Mouse (Mus musculus): Measurements from ENCODE around the gene Mrps22. TPM values are rescaled to one million over a fixed set of nuclear protein-coding genes. Genes with fewer than 3 reads are reported as not detected.
A peak's percentile ranks its signal among the peaks of the same experiment; 100 is the strongest.

Gene Mrps22
- polyA plus RNA-seq, 1 experiment from 2014 or later = 72.3 TPM

DNA sequence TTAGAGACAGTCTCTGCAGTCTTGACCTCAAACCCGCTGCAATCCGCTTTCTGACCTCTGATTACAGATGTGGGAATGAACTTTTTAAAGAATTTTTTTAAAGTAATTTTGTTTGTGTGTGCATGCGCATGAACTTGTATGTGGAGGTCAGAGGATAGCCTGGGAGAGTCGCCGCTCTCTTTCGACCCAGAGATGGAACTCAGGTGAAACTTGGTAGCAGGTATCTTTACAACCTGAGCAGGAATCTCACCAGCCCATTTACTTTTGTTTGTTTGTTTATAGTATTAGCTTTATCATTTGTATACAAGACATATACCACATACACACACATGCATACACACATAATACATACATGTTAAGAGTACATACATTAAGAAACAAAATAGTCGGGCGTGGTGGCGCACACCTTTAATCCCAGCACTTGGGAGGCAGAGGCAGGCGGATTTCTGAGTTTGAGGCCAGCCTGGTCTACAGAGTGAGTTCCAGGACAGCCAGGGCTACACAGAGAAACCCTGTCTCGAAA, 438 bp upstream of the Mrps22 start:
- peak overlapping the region; percentile 42; the same call in 1 of the 2 replicates for H3K9ac ChIP-seq (ENCODE audit: low read length)
- peak overlapping the region; percentile 81 for H3K4me2 ChIP-seq (ENCODE audit: low read depth)
- H3K27ac ChIP-seq (ENCODE audit: low read depth, low read length) = no peak overlapping the region
- no peaks in the 10 kb centered on the region; the same call in 1 of the 2 replicates for H3K4me1 ChIP-seq (ENCODE audit: control insufficient read depth, insufficient read depth, low read length)
- no peaks in the 10 kb centered on the region for H3K9me3 ChIP-seq (ENCODE audit: control insufficient read depth, low read length)
- H3K27me3 ChIP-seq (ENCODE audit: control insufficient read depth, insufficient read depth, low read length) = no peaks in the 10 kb centered on the region
- DNase-seq (ENCODE audit: low spot score) (no peak), ATAC-seq (ENCODE audit: insufficient read depth, low FRiP score, low TSS enrichment) (peak; percentile 49; the same call in 1 of the 2 replicates)
- 57% methylated on average over 11 of the region's 11 CpGs for whole genome bisulfite sequencing
- H3K4me3 ChIP-seq (ENCODE audit: low read depth, low read length) = peak overlapping the region; percentile 68
- H3K36me3 ChIP-seq (ENCODE audit: control insufficient read depth, insufficient read depth, low read length) = peaks cover 4% of the 10 kb centered on the region; the same call in 1 of the 2 replicates

DNA sequence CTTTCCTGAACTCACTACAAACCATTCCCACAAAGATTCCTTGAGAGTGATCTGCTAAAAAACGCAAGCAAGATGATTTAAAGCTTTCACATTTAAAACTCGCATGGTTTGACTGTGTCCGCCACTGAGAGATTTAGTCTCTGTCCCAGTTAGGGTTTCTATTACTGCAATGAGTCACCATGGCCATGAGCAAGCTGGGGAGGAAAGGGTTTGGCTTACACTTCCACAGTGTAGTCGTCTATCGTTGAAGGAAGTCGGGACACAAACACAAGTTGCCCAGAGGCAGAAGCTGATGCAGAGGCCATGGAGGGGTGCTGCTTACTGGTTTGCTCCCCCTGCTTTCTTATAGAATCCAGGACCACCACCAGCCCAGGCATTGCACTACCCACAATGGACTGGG, 1.4 kb downstream of the Mrps22 start:
- H3K27ac ChIP-seq (ENCODE audit: low read depth, low read length) = no peak overlapping the region
- no peaks in the 10 kb centered on the region; the same call in 1 of the 2 replicates for H3K4me1 ChIP-seq (ENCODE audit: control insufficient read depth, insufficient read depth, low read length)
- DNase-seq (ENCODE audit: low spot score) = no peak
- WGBS = 90% methylated on average over 6 of the region's 6 CpGs
- no peaks in the 10 kb centered on the region for H3K27me3 ChIP-seq (ENCODE audit: control insufficient read depth, insufficient read depth, low read length)
- peak overlapping the region; percentile 81 for H3K4me2 ChIP-seq (ENCODE audit: low read depth)
- peaks cover 4% of the 10 kb centered on the region; the same call in 1 of the 2 replicates for H3K36me3 ChIP-seq (ENCODE audit: control insufficient read depth, insufficient read depth, low read length)
- no peak for ATAC-seq (ENCODE audit: insufficient read depth, low FRiP score, low TSS enrichment)
- H3K9me3 ChIP-seq (ENCODE audit: control insufficient read depth, low read length) = no peaks in the 10 kb centered on the region
- no peak overlapping the region for H3K9ac ChIP-seq (ENCODE audit: low read length)
- H3K4me3 ChIP-seq (ENCODE audit: low read depth, low read length) = no peak overlapping the region

DNA sequence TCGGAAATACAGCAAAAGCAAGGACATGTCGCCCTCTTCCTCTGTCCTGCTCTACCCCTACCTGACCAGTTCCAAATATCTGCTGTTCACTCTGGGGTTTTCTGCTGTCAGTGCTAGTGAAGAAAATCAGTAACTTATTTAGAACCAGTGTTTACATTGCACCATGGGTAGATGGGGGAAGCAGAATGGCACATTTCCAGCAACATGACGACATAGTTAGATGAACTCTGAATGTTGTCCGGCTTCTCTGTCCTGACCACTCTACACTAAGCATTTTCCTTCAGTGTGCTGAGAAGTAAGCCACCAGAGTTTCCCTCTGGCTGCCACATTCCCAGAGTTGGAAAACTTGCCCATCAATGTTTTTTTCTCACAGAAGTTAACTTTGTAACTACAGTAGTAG, 17.6 kb downstream of the Mrps22 start:
- ATAC-seq (ENCODE audit: insufficient read depth, low FRiP score, low TSS enrichment) (no peak), DNase-seq (ENCODE audit: low spot score) (no peak)
- H3K9me3 ChIP-seq (ENCODE audit: control insufficient read depth, low read length) = no peaks in the 10 kb centered on the region
- WGBS = 93% methylated on average over 4 of the region's 4 CpGs
- H3K9ac ChIP-seq (ENCODE audit: low read length) = no peak overlapping the region
- no peaks in the 10 kb centered on the region for H3K27me3 ChIP-seq (ENCODE audit: control insufficient read depth, insufficient read depth, low read length)
- no peaks in the 10 kb centered on the region for H3K4me1 ChIP-seq (ENCODE audit: control insufficient read depth, insufficient read depth, low read length)
- H3K4me3 ChIP-seq (ENCODE audit: low read depth, low read length) = no peak overlapping the region
- H3K27ac ChIP-seq (ENCODE audit: low read depth, low read length) = no peak overlapping the region
- H3K4me2 ChIP-seq (ENCODE audit: low read depth) = no peak overlapping the region
- H3K36me3 ChIP-seq (ENCODE audit: control insufficient read depth, insufficient read depth, low read length) = peaks cover 16% of the 10 kb centered on the region; the same call in 1 of the 2 replicates

DNA sequence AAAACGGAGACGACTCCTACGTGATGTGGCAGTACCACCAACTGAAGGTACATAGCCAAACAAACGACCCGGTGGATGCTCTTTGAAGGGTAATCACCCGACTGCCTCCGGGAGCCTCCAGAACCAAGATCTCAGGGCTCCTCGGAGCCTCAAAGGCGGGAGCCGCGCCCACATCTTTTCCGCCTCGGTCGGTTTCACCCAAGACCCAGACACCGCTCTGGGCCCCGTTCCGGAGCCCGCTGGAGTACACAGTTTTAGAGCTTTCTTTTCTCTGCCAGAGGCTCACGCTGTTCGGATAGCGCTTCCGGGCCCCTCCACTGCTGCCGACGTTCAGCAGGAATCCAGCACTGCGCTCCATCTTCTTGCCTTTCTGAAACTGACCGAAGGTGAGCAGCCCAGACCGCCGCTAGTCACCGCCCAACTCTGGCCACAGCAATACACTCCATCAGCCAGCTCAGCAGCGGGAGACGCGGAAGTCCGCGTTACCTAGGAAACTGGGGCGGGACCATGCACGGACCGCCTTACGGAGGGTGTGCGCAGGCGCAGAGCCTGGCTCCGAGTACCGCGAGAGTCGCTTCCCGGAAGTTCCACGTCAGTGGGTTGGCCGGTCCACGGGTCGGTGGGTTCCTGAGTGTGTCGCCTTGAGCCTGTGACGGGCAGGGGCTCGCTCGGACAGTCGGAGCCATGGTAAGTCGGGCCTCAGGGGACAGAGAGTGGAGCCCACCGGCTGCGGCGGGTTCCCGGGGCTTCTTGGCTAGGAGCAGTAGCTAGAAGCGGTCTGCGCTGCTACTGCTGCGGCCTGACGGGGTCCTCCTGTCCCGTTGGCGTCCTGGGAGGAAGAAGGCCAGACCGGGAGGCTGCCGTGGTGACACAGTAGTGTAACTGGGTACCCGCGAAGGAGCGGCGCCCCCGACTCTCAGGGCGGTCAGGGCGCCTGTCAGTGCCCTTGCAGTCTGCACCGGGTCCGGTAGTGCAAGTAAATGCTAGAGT, 38.0 kb downstream of the Mrps22 start, which contains the start of gene Copb2:
Gene Copb2 (plus strand): TSS at position 585 of the 990 bp plus-strand sequence.
- Histone ChIP-seq H3K27me3 (ENCODE audit: control insufficient read depth, insufficient read depth, low read length) (no peaks in the 10 kb centered on the region), H3K4me3 (ENCODE audit: low read depth, low read length) (peak within 1 kb of the TSS; percentile 93), H3K4me2 (ENCODE audit: low read depth) (peak within 1 kb of the TSS; percentile 86), H3K9ac (ENCODE audit: low read length) (peak within 1 kb of the TSS; percentile 90), H3K27ac (ENCODE audit: low read depth, low read length) (peak within 1 kb of the TSS; percentile 74), H3K9me3 (ENCODE audit: control insufficient read depth, low read length) (no peaks in the 10 kb centered on the region), H3K4me1 (ENCODE audit: control insufficient read depth, insufficient read depth, low read length) (peaks cover 10% of the 10 kb centered on the region; the same call in 1 of the 2 replicates), H3K36me3 (ENCODE audit: control insufficient read depth, insufficient read depth, low read length) (peaks cover 1% of the 10 kb centered on the region)
- ATAC-seq (ENCODE audit: insufficient read depth, low FRiP score, low TSS enrichment) = peak; percentile 100
- under 1% methylated on average over 76 of the region's 76 CpGs for WGBS
- peak; percentile 99 for DNase-seq (ENCODE audit: low spot score)

DNA sequence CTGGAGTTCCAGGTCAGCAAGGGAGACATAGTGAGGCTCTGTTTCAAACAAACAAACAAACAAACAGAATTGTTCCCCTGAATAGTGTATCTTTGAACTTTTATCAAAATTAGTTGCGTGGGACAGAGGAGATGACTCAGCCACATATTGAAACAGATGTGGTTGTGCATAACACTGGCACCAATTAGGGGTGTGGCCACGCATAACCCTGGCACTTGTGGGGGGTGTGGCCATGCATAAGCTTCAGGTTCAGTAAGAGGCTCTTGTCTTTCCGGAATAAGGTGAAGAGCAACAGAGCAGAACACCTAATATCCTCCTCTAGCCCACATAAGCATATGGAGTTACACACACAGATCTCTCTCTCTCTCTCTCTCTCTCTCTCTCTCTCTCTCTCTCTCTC, 57.4 kb downstream of the Mrps22 start:
- ATAC-seq (ENCODE audit: insufficient read depth, low FRiP score, low TSS enrichment) (no peak), DNase-seq (ENCODE audit: low spot score) (no peak)
- no peak overlapping the region for H3K4me2 ChIP-seq (ENCODE audit: low read depth)
- no peaks in the 10 kb centered on the region for H3K27me3 ChIP-seq (ENCODE audit: control insufficient read depth, insufficient read depth, low read length)
- no peaks in the 10 kb centered on the region for H3K9me3 ChIP-seq (ENCODE audit: control insufficient read depth, low read length)
- no peak overlapping the region for H3K27ac ChIP-seq (ENCODE audit: low read depth, low read length)
- H3K4me3 ChIP-seq (ENCODE audit: low read depth, low read length) = no peak overlapping the region
- H3K4me1 ChIP-seq (ENCODE audit: control insufficient read depth, insufficient read depth, low read length) = no peaks in the 10 kb centered on the region
- WGBS = 79% methylated on average over 3 of the region's 3 CpGs
- H3K9ac ChIP-seq (ENCODE audit: low read length) = no peak overlapping the region
- H3K36me3 ChIP-seq (ENCODE audit: control insufficient read depth, insufficient read depth, low read length) = no peaks in the 10 kb centered on the region

Other genes with a start within 250 kb of the Mrps22 start
- 188 and 194 TPM in 2 replicates for gene Rbp1, start 178.7 kb downstream of the Mrps22 start, polyA plus RNA-seq (2014; fragmentation: Nextera tagmentation; extraction: Ambion mirVana)
- 2.3 and 2.5 TPM in 2 replicates for gene Rbp2, start 115.5 kb downstream of the Mrps22 start, polyA plus RNA-seq (2014; fragmentation: Nextera tagmentation; extraction: Ambion mirVana)
- gene Copb2, start 37.9 kb downstream of the Mrps22 start, polyA plus RNA-seq (2014; fragmentation: Nextera tagmentation; extraction: Ambion mirVana) = 198 and 200 TPM in 2 replicates
- not detected in 2 replicates for gene Prr23a1, start 240.8 kb upstream of the Mrps22 start, polyA plus RNA-seq (2014; fragmentation: Nextera tagmentation; extraction: Ambion mirVana)